Mouse (Mus musculus): ENCODE results near the gene E2f3.

Gene E2f3

GRCm38 (mm10) chr13:29985855-29986755 lies at the start of gene E2f3:
Gene E2f3, minus strand, starts transcription at chr13:29986063.
- peak; percentile 98 to 99 for DNase-seq

- no peak for DNase-seq
These were observed 48.7 kb upstream of the E2f3 start for GRCm38 (mm10) chr13:30034540-30034939.

- no peak for DNase-seq
These were observed 45.9 kb upstream of the E2f3 start for GRCm38 (mm10) chr13:30031684-30032335.

GRCm38 (mm10) chr13:30027841-30028240 lies 42.0 kb upstream of the E2f3 start:
- no peak for DNase-seq

- DNase-seq = no peak
These were observed 36.6 kb upstream of the E2f3 start for GRCm38 (mm10) chr13:30022487-30022886.

GRCm38 (mm10) chr13:30018573-30018972 lies 32.7 kb upstream of the E2f3 start:
- no peak for DNase-seq

- no peak for DNase-seq
These were observed 31.7 kb upstream of the E2f3 start for GRCm38 (mm10) chr13:30017611-30018010.

- no peak for DNase-seq
These were observed 28.7 kb upstream of the E2f3 start for GRCm38 (mm10) chr13:30014576-30014975.

- DNase-seq = no peak
These were observed 26.4 kb upstream of the E2f3 start for GRCm38 (mm10) chr13:30012226-30012625.

GRCm38 (mm10) chr13:30008738-30009137 lies 22.9 kb upstream of the E2f3 start:
- no peak for DNase-seq

- DNase-seq = no peak
These were observed 19.6 kb upstream of the E2f3 start for GRCm38 (mm10) chr13:30005422-30005821.

- DNase-seq = no peak
These were observed 19.0 kb upstream of the E2f3 start for GRCm38 (mm10) chr13:30004849-30005248.

- DNase-seq = no peak
These were observed 17.3 kb upstream of the E2f3 start for GRCm38 (mm10) chr13:30003169-30003568.

GRCm38 (mm10) chr13:30001041-30001440 lies 15.2 kb upstream of the E2f3 start:
- no peak for DNase-seq

GRCm38 (mm10) chr13:29987956-29988355 lies 2.1 kb upstream of the E2f3 start:
- no peak for DNase-seq

GRCm38 (mm10) chr13:29986756-29987120 lies 875 bp upstream of the E2f3 start:
- DNase-seq = no peak

- peak; percentile 30 to 43 for DNase-seq
These were observed 585 bp downstream of the E2f3 start for GRCm38 (mm10) chr13:29985101-29985854.

GRCm38 (mm10) chr13:29984286-29985100 lies 1.4 kb downstream of the E2f3 start:
- peak; percentile 82 for DNase-seq

- DNase-seq = peak in 1 of 2 experiments; percentile 31
These were observed 2.2 kb downstream of the E2f3 start for GRCm38 (mm10) chr13:29983523-29984191.

- DNase-seq = peak in 1 of 2 experiments; percentile 35
These were observed 2.8 kb downstream of the E2f3 start for GRCm38 (mm10) chr13:29983037-29983436.

GRCm38 (mm10) chr13:29982400-29982799 lies 3.5 kb downstream of the E2f3 start:
- DNase-seq = no peak

- no peak for DNase-seq
These were observed 6.7 kb downstream of the E2f3 start for GRCm38 (mm10) chr13:29979140-29979564.

Measured in thymus, adult 18-20 months (tissue).